Mouse (Mus musculus) urinary bladder, postnatal 25 days (tissue): ENCODE data around the gene Ccdc24.

Experiments
- DNase-seq: peaks from one replicate; pipeline ENCODE4 v3.0.0; 2022; ENCODE audit warnings: low spot score

The Ccdc24 gene

GRCm38 (mm10) chr4:117890750-117891149, 18.4 kb upstream of the Ccdc24 start:
- DNase-seq: no peak

- no peak for DNase-seq
Measured at GRCm38 (mm10) chr4:117890031-117890430, 17.7 kb upstream of the Ccdc24 start.

GRCm38 (mm10) chr4:117889471-117889870, 17.1 kb upstream of the Ccdc24 start:
- DNase-seq: no peak

GRCm38 (mm10) chr4:117887920-117888319, 15.6 kb upstream of the Ccdc24 start:
- DNase-seq: no peak

- peak; percentile 95 for DNase-seq
Measured at GRCm38 (mm10) chr4:117887133-117887532, 14.8 kb upstream of the Ccdc24 start, which contains the start of gene Atp6v0b. Gene Atp6v0b, minus strand, starts transcription at chr4:117887333.

GRCm38 (mm10) chr4:117886644-117887043, 14.3 kb upstream of the Ccdc24 start:
- DNase-seq: no peak

GRCm38 (mm10) chr4:117885994-117886393, 13.6 kb upstream of the Ccdc24 start:
- no peak for DNase-seq

- no peak for DNase-seq
Measured at GRCm38 (mm10) chr4:117885093-117885492, 12.7 kb upstream of the Ccdc24 start.

- no peak for DNase-seq
Measured at GRCm38 (mm10) chr4:117884146-117884545, 11.8 kb upstream of the Ccdc24 start.

GRCm38 (mm10) chr4:117882701-117883691, 10.6 kb upstream of the Ccdc24 start, which contains the start of gene B4galt2:
Gene B4galt2, minus strand, starts transcription at chr4:117883487.
- peak; percentile 53 for DNase-seq

- no peak for DNase-seq
Measured at GRCm38 (mm10) chr4:117878703-117879102, 6.3 kb upstream of the Ccdc24 start.

- no peak for DNase-seq
Measured at GRCm38 (mm10) chr4:117878301-117878700, 5.9 kb upstream of the Ccdc24 start.

GRCm38 (mm10) chr4:117873615-117874014, 1.3 kb upstream of the Ccdc24 start:
- no peak for DNase-seq

- DNase-seq: no peak
Measured at GRCm38 (mm10) chr4:117871787-117872186, 570 bp downstream of the Ccdc24 start.

GRCm38 (mm10) chr4:117870437-117870836, 1.9 kb downstream of the Ccdc24 start:
- DNase-seq: no peak

- no peak for DNase-seq
Measured at GRCm38 (mm10) chr4:117869317-117869716, 3.0 kb downstream of the Ccdc24 start.

GRCm38 (mm10) chr4:117867823-117868222, 4.5 kb downstream of the Ccdc24 start:
- peak; percentile 54 for DNase-seq

- no peak for DNase-seq
Measured at GRCm38 (mm10) chr4:117867000-117867399, 5.4 kb downstream of the Ccdc24 start.

- DNase-seq: peak; percentile 49
Measured at GRCm38 (mm10) chr4:117866083-117866482, 6.3 kb downstream of the Ccdc24 start.

GRCm38 (mm10) chr4:117862823-117863222, 9.5 kb downstream of the Ccdc24 start:
- no peak for DNase-seq

GRCm38 (mm10) chr4:117860570-117860969, 11.8 kb downstream of the Ccdc24 start:
- DNase-seq: no peak

- DNase-seq: peak; percentile 77
Measured at GRCm38 (mm10) chr4:117858794-117859193, 13.6 kb downstream of the Ccdc24 start.

GRCm38 (mm10) chr4:117855146-117855545, 17.2 kb downstream of the Ccdc24 start:
- no peak for DNase-seq
